Mouse (Mus musculus): ENCODE measurements around the gene Dennd4a.
A peak's percentile ranks its signal among the peaks of the same experiment; 100 is the strongest.

- TF ChIP-seq GATA1 (IDR thresholded peaks at IDR 0.05; ENCODE audit: borderline replicate concordance, low read length) (0 out of 3 replicates have a peak, but pooled peaks have one; percentile 25), FLI1 (IDR thresholded peaks at IDR 0.05; ENCODE audit: low read length) (no peak)
These were observed 123.0 kb downstream of the Dennd4a start for GRCm38 (mm10) chr9:64934015-64934754.

Measured in megakaryocyte, embryonic 14.5 days (primary cell).